Mouse (Mus musculus): ENCODE results near the gene Scarf1. TPM values are rescaled to one million over a fixed set of nuclear protein-coding genes. Genes with fewer than 3 reads are reported as not detected.

Scarf1 gene
- 0.19 TPM in 1 of 4 replicates, not detected in the others for total RNA-seq (2023; ENCODE audit: inconsistent age)

GRCm38 (mm10) chr11:75513336-75513735, at the start of gene Scarf1:
TSS of gene Scarf1 (plus strand) at chr11:75513540.

GRCm38 (mm10) chr11:75486601-75487285, 26.6 kb upstream of the Scarf1 start, which contains the start of gene Prpf8:
TSS of gene Prpf8 (plus strand) at chr11:75486816.

GRCm38 (mm10) chr11:75509741-75510626, 3.4 kb upstream of the Scarf1 start, which contains the start of gene Rilp:
TSS of gene Rilp (plus strand) at chr11:75510094.

GRCm38 (mm10) chr11:75531469-75532242, 18.3 kb downstream of the Scarf1 start, which contains the start of gene Slc43a2:
TSS of gene Slc43a2 (plus strand) at chr11:75531694.

Other genes starting within 250 kb of the Scarf1 start
- gene Rpa1, start 165.2 kb upstream of the Scarf1 start, total RNA-seq (2023; ENCODE audit: inconsistent age): 96.0 to 124 TPM (median 109 TPM) in 4 replicates
- gene Smyd4, start 165.1 kb upstream of the Scarf1 start, total RNA-seq (2023; ENCODE audit: inconsistent age): 10.9 to 13.5 TPM (median 12.4 TPM) in 4 replicates
- gene Serpinf1, start 90.8 kb upstream of the Scarf1 start, total RNA-seq (2023; ENCODE audit: inconsistent age): 0.72 to 1.8 TPM (median 1.3 TPM) in 3 of 4 replicates, not detected in the other
- 0.26 to 0.63 TPM (median 0.33 TPM) in 4 replicates for gene Serpinf2, start 73.9 kb upstream of the Scarf1 start, total RNA-seq (2023; ENCODE audit: inconsistent age)
- gene Wdr81, start 58.8 kb upstream of the Scarf1 start, total RNA-seq (2023; ENCODE audit: inconsistent age): 44.4 to 54.6 TPM (median 46.7 TPM) in 4 replicates
- gene Tlcd2, start 51.8 kb upstream of the Scarf1 start, total RNA-seq (2023; ENCODE audit: inconsistent age): 1.6 to 3.9 TPM (median 2.8 TPM) in 4 replicates
- gene Prpf8, start 26.7 kb upstream of the Scarf1 start, total RNA-seq (2023; ENCODE audit: inconsistent age): 222 to 234 TPM (median 231 TPM) in 4 replicates
- 0.69 TPM in 1 of 4 replicates, not detected in the others for gene Rilp, start 3.4 kb upstream of the Scarf1 start, total RNA-seq (2023; ENCODE audit: inconsistent age)
- gene Slc43a2, start 18.2 kb downstream of the Scarf1 start, total RNA-seq (2023; ENCODE audit: inconsistent age): 38.1 to 64.2 TPM (median 49.5 TPM) in 4 replicates
- gene Pitpna, start 74.6 kb downstream of the Scarf1 start, total RNA-seq (2023; ENCODE audit: inconsistent age): 213 to 240 TPM (median 228 TPM) in 4 replicates
- gene Inpp5k, start 117.4 kb downstream of the Scarf1 start, total RNA-seq (2023; ENCODE audit: inconsistent age): 99.4 to 121 TPM (median 113 TPM) in 4 replicates
- 398 to 436 TPM (median 414 TPM) in 4 replicates for gene Myo1c, start 137.0 kb downstream of the Scarf1 start, total RNA-seq (2023; ENCODE audit: inconsistent age)
- 53.8 to 64.5 TPM (median 58.6 TPM) in 4 replicates for gene Crk, start 165.7 kb downstream of the Scarf1 start, total RNA-seq (2023; ENCODE audit: inconsistent age)
- gene Ywhae, start 219.3 kb downstream of the Scarf1 start, total RNA-seq (2023; ENCODE audit: inconsistent age): 219 to 247 TPM (median 230 TPM) in 4 replicates